Mouse (Mus musculus) frontal cortex, postnatal 36 days (tissue): ENCODE measurements at regions not wholly inside any gene's neighbourhood (a gene's known extent, or its start where the extent isn't known, plus 50 kb on each side); places are given as distances from the start of the nearest gene placed in this dataset.

Experiments
- DNase-seq, 2 experiments: peaks; one replicate each; pipeline ENCODE4 v3.0.0; 2022; ENCODE audit warnings: low spot score in 2 of 2

DNA sequence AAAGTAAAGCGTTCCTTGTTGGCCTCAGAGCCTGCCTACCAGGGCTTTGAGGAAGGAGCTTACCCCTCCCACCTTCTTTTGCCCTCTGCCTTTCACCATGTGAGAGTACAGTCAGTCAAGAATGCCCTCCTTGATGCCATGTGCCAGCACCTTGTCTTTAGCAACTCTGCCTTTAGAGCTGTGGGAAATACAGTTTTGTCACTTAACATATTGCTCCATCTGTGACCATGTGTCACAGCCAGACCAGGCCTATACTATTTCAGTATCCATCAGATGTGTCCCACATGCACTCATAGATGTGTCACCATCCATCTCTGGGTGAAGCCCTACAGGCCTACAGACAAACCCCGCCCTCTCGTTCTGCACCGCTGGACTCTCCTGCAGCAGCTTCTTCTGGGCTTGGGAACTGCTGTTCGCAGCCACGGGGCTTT lies 355.9 kb downstream of the Agtpbp1 start:
- no peak for DNase-seq

- no peak for DNase-seq
Observed at GRCm38 (mm10) chr13:59228059-59228830, 356.8 kb downstream of the Agtpbp1 start.

GRCm38 (mm10) chr13:59227523-59228058 lies 357.4 kb downstream of the Agtpbp1 start:
- no peak for DNase-seq

DNA sequence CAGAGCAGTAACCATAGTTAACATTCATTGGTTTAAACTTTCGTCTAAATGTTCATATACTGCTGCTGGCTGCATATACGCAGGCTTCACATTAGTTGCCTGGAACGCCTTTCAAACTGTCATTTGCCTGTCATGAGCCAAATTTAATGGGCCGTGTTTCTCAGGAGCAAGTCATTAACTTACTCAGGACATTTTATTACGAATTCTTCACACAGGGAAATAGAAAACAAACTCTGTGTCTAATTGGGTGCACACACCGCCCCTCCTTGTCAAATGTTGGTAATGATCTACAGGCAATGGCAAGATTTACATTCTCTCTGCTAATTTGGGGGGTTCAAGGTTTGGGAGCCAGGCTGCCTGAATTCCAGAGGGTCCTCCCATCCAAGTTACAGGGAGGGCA lies 364.4 kb downstream of the Agtpbp1 start:
- DNase-seq: no peak

DNA sequence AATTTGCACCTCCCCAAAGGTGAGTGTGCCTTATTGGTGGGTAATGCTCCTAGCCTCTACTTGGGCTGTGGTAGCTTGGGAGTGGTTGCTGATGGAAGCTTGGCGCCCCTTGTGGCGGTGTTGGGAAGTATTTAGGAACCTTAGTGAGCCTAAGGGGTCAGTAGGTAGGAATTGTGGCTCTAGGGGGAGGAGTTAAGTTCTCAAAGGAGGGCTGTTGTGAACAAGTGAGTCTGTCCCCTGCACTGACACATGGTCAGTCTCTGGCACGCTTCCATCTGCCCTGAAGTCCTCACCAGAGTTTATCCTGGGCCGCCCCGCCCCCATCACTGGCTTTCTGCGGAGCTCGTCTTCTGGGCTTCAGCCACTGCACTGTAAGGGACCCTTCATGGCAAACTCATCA lies 364.9 kb downstream of the Agtpbp1 start:
- DNase-seq: no peak

- DNase-seq: no peak
Observed at GRCm38 (mm10) chr13:59216686-59217298, 368.2 kb downstream of the Agtpbp1 start.

DNA sequence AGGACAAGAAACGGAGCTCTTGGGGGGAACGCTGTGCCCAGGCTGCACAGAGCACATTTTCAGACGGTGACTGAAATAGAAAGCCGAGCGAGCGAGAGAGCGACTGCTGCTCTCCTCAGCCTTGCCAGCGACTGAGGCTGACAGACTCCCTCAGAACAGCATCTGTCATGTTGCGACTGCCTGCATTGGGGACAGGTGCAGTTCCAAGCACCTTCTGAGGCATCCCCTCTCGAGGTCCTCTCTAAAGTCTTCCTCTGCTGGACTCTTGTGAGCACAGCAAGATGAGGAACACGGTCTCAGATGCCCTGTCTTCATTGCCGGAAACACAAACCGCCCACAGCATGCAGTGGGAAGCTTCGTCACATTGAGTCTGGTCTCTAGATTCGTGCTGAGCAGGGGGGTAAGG lies 372.7 kb downstream of the Agtpbp1 start:
- peak; percentile 72 to 88 for DNase-seq

DNA sequence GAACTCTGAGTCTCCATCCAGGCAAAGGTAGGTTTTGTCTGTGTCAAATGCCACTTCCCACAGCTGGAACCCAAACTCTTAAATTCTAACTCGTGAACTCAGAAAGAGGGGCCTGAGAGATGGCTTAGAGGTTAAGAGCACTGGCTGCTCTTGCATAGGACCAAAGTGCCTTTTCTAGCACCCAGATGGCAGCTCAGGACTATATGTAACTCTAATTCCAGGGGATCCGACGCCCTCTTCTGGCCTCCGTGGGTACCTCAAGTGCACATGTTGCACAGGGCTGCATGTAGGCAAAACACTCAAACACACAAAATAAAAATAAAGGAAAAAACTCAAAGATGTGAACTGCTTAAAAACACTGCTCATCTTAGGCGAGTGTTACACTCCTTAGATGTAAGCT lies 374.2 kb downstream of the Agtpbp1 start:
- DNase-seq: no peak

DNA sequence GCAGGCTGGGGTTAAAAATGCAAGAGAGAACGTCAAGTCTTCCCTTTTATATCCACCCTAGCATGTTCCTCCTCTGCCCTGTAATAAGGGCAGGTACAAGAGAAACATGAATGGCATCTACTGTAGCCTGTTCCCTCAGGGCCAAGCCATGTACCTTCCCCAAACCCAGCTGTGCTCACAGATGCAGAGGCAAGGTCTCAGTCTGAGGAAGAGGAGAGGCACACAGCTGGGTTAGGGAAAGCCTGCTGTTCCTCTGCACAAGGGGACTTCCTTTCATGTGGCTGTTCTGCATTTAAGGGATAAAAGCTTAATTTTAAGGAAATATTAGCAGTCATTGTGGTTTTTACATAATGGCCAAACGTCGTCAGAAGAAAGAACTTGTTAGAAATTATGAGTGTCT lies 378.8 kb downstream of the Agtpbp1 start:
- DNase-seq: no peak

DNA sequence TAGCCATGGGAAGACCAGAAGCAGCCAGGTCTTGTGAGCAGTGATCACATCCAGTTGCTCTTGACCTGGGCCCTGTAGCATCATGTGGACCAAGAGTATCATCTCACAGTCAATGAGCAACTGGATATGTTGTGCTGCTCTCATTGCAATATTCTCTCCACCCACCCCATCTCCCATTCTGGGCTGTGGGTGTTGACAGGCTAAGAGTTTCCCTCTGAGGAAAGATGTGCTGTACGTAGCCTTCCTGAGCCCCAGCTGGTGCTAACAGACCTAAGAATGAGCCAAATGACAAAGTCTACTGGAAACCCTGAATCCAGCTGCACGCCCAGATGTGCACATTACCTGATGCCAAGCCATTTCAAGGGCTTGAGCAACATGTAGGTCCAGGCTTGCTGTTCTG lies 380.5 kb downstream of the Agtpbp1 start:
- DNase-seq: peak in 1 of 2 experiments; percentile 21

DNA sequence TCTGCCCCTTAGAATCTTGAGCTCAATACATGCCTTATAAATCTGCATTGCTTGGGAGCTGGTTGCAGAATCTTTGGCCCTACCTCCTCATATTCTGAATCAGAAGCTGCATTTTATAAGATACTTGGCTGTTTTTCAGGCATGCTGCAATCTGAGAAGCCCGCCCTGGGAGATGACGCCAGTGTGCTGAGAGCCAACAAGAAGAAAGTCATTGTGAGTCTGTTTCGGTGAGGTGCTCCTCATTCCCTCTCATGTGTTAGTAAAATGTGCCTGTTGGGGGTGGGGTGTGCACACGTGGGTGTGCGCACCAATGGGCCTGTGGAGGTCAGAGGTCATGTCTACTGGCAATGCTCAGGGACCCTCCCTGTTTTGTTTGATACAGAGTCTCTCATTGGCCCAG lies 388.7 kb downstream of the Agtpbp1 start:
- DNase-seq: no peak

GRCm38 (mm10) chr13:59188431-59188830 lies 382.1 kb downstream of the Ntrk2 start:
- no peak for DNase-seq
